9 mouse cellular contexts compared by ENCODE assay signal in genomic region chr13:55522730-55523129, GRCm38 (mm10). TPM values are rescaled to one million over a fixed set of nuclear protein-coding genes. Genes with fewer than 3 reads are reported as not detected.
DNase-seq lines count a peak whose midpoint lies in the region; TF ChIP-seq lines count a peak whose summit lies in the region.
"Had no signal": no experiment of that assay in that cellular context is flagged by ENCODE, and none has a peak within 500 bp of the region (broad histone marks: within the 10 kb centered on the region; RNA-seq: fewer than 3 reads in every experiment).

No protein-coding gene starts in this region.

- 41% methylated on average over 8 of the region's 8 CpGs for WGBS in heart, adult 2 months

- no peak for TF ChIP-seq CTCF in layer of hippocampus, adult 2 months (conservative IDR thresholded peaks at IDR 0.05)
- TF ChIP-seq CTCF in heart, adult 2 months (IDR thresholded peaks at IDR 0.05), result no peak

- no peak for TF ChIP-seq POLR2A in heart, adult 2 months (IDR thresholded peaks at IDR 0.05; ENCODE audit: insufficient read depth, low read depth, low read length)

- H3K36me3 ChIP-seq in heart, adult 2 months (ENCODE audit: control insufficient read depth, insufficient read depth, low read length), result no peaks in the 10 kb centered on the region

- no peak overlapping the region for H3K4me3 ChIP-seq in layer of hippocampus, adult 2 months
- H3K4me3 ChIP-seq in heart, adult 2 months, result no peak overlapping the region
- H3K4me3 ChIP-seq: erythroblast, embryonic 14.5 days had no signal

- no peak overlapping the region for H3K9ac ChIP-seq in heart, adult 2 months (ENCODE audit: low read depth, low read length)

- intact Hi-C loops in heart, adult 2 months (cut with DNase I), result no loop called here
- intact Hi-C loops in left cerebral cortex, postnatal 25 days (cut with DNase I), result no loop called here

- no peak for TF ChIP-seq EP300 in heart, adult 2 months (IDR thresholded peaks at IDR 0.05; ENCODE audit: insufficient read depth, low read depth, low read length)

- no peak for DNase-seq in layer of hippocampus, adult 2 months (ENCODE audit: low spot score in 2 of 2)
- no peak for DNase-seq in layer of hippocampus, adult 9-11 months
- peak; percentile 67 for DNase-seq in adipocyte (ENCODE audit: low spot score)
- peak; percentile 33 to 40 for DNase-seq in heart, adult 2 months
- DNase-seq in kidney, postnatal 10 days, result peak; percentile 10
- no peak for DNase-seq in left cerebral cortex, postnatal 25 days (ENCODE audit: low spot score in 2 of 2)
- DNase-seq in cerebellum, adult 8-10 months, result no peak
- DNase-seq: cerebellum, adult 9-10 months had no signal

- H3K27ac ChIP-seq in layer of hippocampus, adult 2 months, result peak overlapping the region; percentile 24; the same call in 1 of the 2 replicates
- peak overlapping the region; percentile 69 for H3K27ac ChIP-seq in heart, adult 2 months

- peaks cover 12% of the 10 kb centered on the region for H3K4me1 ChIP-seq in heart, adult 2 months (ENCODE audit: control insufficient read depth, insufficient read depth, low read length)

- H3K79me2 ChIP-seq in heart, adult 2 months (replicated peaks; ENCODE audit: control insufficient read depth, insufficient read depth, low read length), result no peaks in the 10 kb centered on the region

- H3K27me3 ChIP-seq in heart, adult 2 months (ENCODE audit: control insufficient read depth, insufficient read depth, low read length), result no peaks in the 10 kb centered on the region; the same call in 1 of the 2 replicates

RNA-seq across cellular contexts. Expression of gene Dok3, which starts 6.4 kb away (rescaled TPM):
- total RNA-seq in layer of hippocampus, adult 2 months (2021), result 10 to 100 TPM; 12.2 to 13.7 TPM
- total RNA-seq in heart, adult 2 months (2021), result 1 to 10 TPM; 1.9 to 2.4 TPM
- 3.7 and 7.3 TPM in 2 replicates for polyA plus RNA-seq in heart, adult 2 months (2012; rRNA removed)
- 10 to 100 TPM in 1 of 2 experiments, 1 to 10 TPM in 1; 9.7 to 13.2 TPM for total RNA-seq in left cerebral cortex, postnatal 25 days (2021)

RNA-seq across cellular contexts. Expression of gene Pdlim7, which starts 9.3 kb away (rescaled TPM):
- total RNA-seq in layer of hippocampus, adult 2 months (2021), result 10 to 100 TPM; 97.4 to 99.9 TPM
- total RNA-seq in heart, adult 2 months (2021), result 10 to 100 TPM; 46.9 to 54.0 TPM
- 86.3 and 98.2 TPM in 2 replicates for polyA plus RNA-seq in heart, adult 2 months (2012; rRNA removed)
- total RNA-seq in left cerebral cortex, postnatal 25 days (2021), result 10 to 100 TPM; 89.6 to 96.1 TPM

RNA-seq across cellular contexts. Expression of gene Ddx41, which starts 13.7 kb away (rescaled TPM):
- 10 to 100 TPM; 56.2 to 60.6 TPM for total RNA-seq in layer of hippocampus, adult 2 months (2021)
- 10 to 100 TPM; 13.0 to 13.9 TPM for total RNA-seq in heart, adult 2 months (2021)
- polyA plus RNA-seq in heart, adult 2 months (2012; rRNA removed), result 20.7 and 21.1 TPM in 2 replicates
- total RNA-seq in left cerebral cortex, postnatal 25 days (2021), result 10 to 100 TPM; 53.6 to 58.0 TPM

RNA-seq across cellular contexts. Expression of gene Dbn1, which starts 34.8 kb away (rescaled TPM):
- 100 to 1,000 TPM; 396 to 403 TPM for total RNA-seq in layer of hippocampus, adult 2 months (2021)
- total RNA-seq in heart, adult 2 months (2021), result 1 to 10 TPM; 4.8 to 9.3 TPM
- polyA plus RNA-seq in heart, adult 2 months (2012; rRNA removed), result 10.4 and 11.5 TPM in 2 replicates
- 100 to 1,000 TPM; 287 to 295 TPM for total RNA-seq in left cerebral cortex, postnatal 25 days (2021)

RNA-seq across cellular contexts. Expression of gene Fam193b, which starts 48.2 kb away (rescaled TPM):
- total RNA-seq in layer of hippocampus, adult 2 months (2021), result 10 to 100 TPM; 95.3 to 97.7 TPM
- 10 to 100 TPM; 11.2 to 13.0 TPM for total RNA-seq in heart, adult 2 months (2021)
- 43.9 and 46.1 TPM in 2 replicates for polyA plus RNA-seq in heart, adult 2 months (2012; rRNA removed)
- total RNA-seq in left cerebral cortex, postnatal 25 days (2021), result 10 to 100 TPM; 67.0 to 84.3 TPM

Comparison
In these comparisons a context has a peak if more than half of its experiments do, and no peak if none do; other contexts are left out.
1. DNase-seq: peak in adipocyte (single experiment), heart, adult 2 months (2 of 2) and kidney, postnatal 10 days (single experiment); none in layer of hippocampus, adult 2 months (0 of 2), layer of hippocampus, adult 9-11 months (single experiment), left cerebral cortex, postnatal 25 days (0 of 2) and cerebellum, adult 8-10 months (single experiment).